Mouse (Mus musculus): Measurements from ENCODE around the gene Pus7. TPM values are rescaled to one million over a fixed set of nuclear protein-coding genes. Genes with fewer than 3 reads are reported as not detected.

The Pus7 gene
- total RNA-seq (2023): 3.0 and 5.2 TPM in 2 replicates

GRCm38 (mm10) chr5:23782931-23783877, at the start of gene Pus7:
Pus7 (minus strand) TSS chr5:23783711.

GRCm38 (mm10) chr5:23787536-23788389, 4.3 kb upstream of the Pus7 start, which contains the start of gene Rint1:
Rint1 (plus strand) TSS chr5:23787711.

Other genes with a start within 250 kb of the Pus7 start
- gene Srpk2, start 99.1 kb downstream of the Pus7 start, total RNA-seq (2023): 154 and 184 TPM in 2 replicates
- gene Rint1, start 4.0 kb upstream of the Pus7 start, total RNA-seq (2023): 8.3 and 10.0 TPM in 2 replicates
- gene Tomm7, start 60.5 kb upstream of the Pus7 start, total RNA-seq (2023): 32.3 and 44.1 TPM in 2 replicates
- 15.6 and 16.8 TPM in 2 replicates for gene Fam126a, start 247.0 kb upstream of the Pus7 start, total RNA-seq (2023)